Mouse (Mus musculus) adipocyte (in vitro differentiated cells): ENCODE measurements around the gene Sytl2.
A peak's percentile ranks its signal among the peaks of the same experiment; 100 is the strongest.

Source experiments
- DNase-seq: peaks from one replicate; pipeline ENCODE4 v3.0.0-alpha.2; 2016; ENCODE audit warnings: low spot score

Sytl2 gene

GRCm38 (mm10) chr7:90301942-90302646, at the start of gene Sytl2:
Gene Sytl2 (plus strand): TSS chr7:90302252.
- DNase-seq, result peak; percentile 9

GRCm38 (mm10) chr7:90252946-90253345, 49.1 kb upstream of the Sytl2 start:
- peak; percentile 17 for DNase-seq

GRCm38 (mm10) chr7:90258701-90259100, 43.4 kb upstream of the Sytl2 start:
- peak; percentile 46 for DNase-seq

DNA sequence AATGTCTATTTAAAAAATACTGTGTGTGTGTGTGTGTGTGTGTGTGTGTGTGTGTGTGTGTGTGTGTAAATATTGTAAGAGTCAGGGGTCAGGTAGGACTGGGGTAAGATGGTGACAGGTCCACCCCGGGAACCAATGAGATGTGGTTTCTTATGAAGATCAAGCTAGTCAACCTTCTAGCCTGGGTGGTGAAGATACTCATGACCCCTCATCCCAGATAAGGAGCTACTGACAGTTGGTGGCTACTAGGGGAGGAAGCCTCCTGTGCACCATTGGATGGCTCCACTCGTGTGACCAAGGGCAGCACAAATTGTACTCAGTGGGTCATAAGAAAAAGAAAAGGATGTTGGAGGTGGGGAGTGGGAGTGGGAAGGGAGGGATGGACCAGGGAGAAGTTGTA, 42.2 kb upstream of the Sytl2 start:
- no peak for DNase-seq

GRCm38 (mm10) chr7:90261902-90262599, 40.0 kb upstream of the Sytl2 start:
- DNase-seq, result no peak

GRCm38 (mm10) chr7:90265289-90265970, 36.6 kb upstream of the Sytl2 start, which contains the start of gene Ccdc83:
Gene Ccdc83 (minus strand): TSS chr7:90265777.
- DNase-seq, result peak; percentile 70

- no peak for DNase-seq
Measured at GRCm38 (mm10) chr7:90270141-90270540, 31.9 kb upstream of the Sytl2 start.

DNA sequence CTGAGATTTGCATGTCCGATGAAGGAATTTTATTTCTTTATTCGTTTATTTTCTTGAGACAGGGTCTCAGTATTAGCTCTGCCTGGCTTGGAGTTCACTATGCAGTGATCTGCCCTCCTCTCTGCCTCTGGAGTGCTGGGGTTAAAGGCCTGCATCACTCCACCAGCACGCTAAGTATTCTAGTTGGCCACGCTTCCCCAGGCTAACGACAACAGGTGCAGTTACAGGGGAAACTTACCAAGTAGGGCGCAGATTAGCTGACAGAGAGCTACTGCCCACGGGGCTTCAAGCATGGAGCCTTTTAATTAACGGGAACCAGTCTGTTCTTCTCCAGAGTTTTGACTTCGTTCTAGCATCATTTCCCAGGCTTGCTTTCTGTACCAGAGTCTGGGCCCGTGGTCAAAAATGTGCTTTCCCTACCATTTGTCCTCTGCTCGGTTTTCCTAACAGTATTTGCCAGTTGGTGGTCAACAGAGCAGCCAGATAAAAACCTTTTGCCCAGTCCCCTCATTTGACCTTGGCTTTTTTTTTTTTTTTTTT, 27.4 kb upstream of the Sytl2 start:
- DNase-seq, result no peak

DNA sequence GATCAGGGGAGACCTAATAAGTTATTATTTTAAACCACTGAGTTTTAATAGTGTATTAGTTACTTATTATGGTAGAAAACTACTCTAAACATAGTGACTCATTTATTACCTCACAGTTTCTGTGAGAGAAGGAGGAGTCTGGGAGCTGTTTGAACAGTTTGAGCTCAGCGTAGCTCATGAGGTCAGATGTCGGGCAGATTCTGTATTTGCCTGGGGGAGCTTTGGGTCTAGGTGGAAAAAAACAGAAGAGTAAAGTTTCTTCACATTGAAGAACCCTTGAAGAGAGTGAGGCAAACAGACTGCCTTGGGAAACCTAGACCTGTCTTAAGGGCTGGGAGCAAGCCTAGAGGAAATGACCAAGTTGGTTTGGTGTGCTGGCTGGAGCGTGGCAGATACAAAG, 24.8 kb upstream of the Sytl2 start:
- no peak for DNase-seq

- DNase-seq, result no peak
Measured at GRCm38 (mm10) chr7:90277769-90278168, 24.3 kb upstream of the Sytl2 start.

- no peak for DNase-seq
Measured at GRCm38 (mm10) chr7:90279136-90279535, 22.9 kb upstream of the Sytl2 start.

GRCm38 (mm10) chr7:90280274-90280875, 21.7 kb upstream of the Sytl2 start:
- DNase-seq, result peak; percentile 37

DNA sequence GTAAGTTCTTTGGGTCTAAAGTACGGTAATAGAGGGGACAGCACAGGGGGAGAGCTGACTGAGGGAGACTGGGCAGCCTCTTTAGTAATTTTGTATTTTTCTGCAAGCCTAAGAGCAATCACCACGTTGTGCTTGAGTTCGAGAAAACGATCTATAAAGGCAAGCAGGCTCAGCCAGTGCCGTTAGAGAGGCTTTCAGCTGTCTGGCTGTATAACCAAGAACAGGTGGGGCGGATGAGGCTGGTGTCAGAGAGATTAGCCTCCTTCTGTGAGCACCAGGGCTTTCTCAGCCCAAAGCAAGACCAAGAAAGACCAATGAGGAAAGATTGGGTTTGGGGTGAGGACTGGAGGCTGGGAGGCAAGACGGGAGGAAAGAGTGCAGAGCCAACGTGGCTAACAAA, 21.2 kb upstream of the Sytl2 start:
- no peak for DNase-seq

DNA sequence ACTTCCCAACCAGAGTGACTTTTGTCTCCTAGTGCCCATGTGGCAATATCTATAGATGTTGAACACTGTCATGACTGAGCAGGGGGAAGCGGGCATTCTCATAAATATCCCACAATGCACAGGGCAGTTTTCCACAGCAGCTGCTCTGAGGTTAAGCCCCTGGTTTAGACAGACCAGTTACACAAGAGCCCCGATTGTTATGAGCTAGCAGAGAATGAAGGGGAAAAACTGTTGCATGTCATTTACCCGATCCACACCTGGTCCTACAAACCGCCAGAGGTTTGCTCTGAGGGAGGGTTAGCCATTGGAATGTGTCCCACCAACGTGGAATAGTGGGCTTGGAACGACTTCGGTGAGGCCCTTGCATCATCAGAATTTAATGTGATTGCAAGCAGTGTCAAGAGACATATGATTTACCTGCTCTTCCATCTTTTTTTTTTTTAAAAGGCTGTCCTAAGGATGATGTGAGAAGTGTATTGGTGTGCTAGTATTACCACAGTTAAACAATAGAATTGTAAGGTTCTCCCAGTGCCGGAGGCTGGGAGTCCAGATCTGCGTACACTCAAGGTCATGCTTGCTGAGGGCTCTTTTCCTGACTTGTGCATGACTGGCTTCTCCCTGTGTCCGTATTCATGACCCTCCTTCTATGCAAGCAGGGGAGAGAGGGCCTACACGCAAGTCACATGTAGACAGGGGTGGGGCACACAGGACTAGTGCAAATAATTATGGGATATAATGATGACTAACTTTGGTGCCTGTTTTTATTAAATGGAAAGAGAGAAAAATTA, 20.1 kb upstream of the Sytl2 start:
- DNase-seq, result no peak

- no peak for DNase-seq
Measured at GRCm38 (mm10) chr7:90282786-90283185, 19.3 kb upstream of the Sytl2 start.

- DNase-seq, result no peak
Measured at GRCm38 (mm10) chr7:90284793-90285192, 17.3 kb upstream of the Sytl2 start.

- DNase-seq, result no peak
Measured at GRCm38 (mm10) chr7:90291885-90292284, 10.2 kb upstream of the Sytl2 start.

- DNase-seq, result no peak
Measured at GRCm38 (mm10) chr7:90302647-90303552, 848 bp downstream of the Sytl2 start.

GRCm38 (mm10) chr7:90306079-90306478, 4.0 kb downstream of the Sytl2 start:
- no peak for DNase-seq

GRCm38 (mm10) chr7:90306968-90307367, 4.9 kb downstream of the Sytl2 start:
- peak; percentile 27 for DNase-seq
